Mouse (Mus musculus): Measurements from ENCODE around the gene Gm20696.

The Gm20696 gene

DNA sequence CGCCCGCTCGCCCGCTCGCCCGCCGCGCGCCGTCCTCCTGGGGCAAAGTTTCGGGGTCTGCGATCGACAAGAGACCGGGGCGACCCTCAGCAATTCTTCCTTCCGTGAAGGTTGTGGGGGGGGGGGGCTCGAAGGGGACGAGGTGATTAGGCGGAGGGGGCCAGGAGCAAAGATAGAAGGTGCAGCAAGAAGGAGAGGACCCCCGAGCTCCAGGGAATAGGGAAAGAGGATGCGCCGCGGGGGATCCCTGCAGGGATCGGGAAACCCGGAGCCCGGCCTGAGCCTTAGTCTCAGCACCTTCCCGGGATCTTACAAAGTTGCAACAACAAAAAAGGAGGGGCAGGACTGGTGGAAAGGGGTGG, 145.9 kb downstream of the Gm20696 start:
- DNase-seq (ENCODE audit: extremely low spot score) = no peak

DNA sequence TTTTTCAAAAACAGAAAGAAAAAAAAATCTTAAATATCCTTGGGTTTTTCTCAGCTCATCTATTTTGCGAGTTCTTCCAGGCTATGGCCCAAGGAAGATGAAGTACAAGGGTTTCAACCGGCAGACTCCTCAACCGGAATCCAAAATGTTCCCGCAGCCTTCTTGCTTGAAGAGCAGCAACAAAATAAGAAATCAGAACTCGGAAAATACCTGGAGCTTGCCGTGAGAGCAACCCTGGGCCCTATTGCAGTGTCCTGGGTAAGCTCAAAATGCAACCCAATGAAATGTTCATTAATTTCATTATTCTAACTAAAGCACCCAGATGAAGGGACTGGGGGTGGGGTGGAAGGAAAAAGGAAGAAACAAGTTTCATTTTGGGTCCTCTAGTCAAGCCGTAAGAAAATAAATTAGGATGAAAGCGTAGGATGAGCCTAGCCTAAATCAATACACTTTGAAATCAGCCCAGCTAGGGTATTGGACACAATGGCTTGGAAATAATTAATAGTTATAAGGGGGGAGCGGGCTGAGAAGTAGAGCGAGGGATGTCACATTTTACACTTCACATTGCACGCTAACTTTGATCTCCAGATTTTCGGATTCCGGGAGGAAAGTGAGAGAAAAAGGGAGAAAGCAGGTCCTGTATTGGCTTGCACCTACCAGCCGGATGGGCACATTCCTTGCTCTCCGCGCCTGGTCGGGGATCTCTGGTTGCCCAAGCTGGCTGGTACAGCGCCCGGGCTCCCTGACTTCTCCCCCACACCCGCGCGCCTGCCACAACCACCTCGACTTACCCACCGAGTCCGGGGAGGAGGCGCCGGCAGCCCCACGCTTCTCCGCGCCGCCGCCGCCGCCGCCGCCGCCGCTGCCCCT, 146.6 kb downstream of the Gm20696 start:
- DNase-seq (ENCODE audit: extremely low spot score) = peak; percentile 27

DNA sequence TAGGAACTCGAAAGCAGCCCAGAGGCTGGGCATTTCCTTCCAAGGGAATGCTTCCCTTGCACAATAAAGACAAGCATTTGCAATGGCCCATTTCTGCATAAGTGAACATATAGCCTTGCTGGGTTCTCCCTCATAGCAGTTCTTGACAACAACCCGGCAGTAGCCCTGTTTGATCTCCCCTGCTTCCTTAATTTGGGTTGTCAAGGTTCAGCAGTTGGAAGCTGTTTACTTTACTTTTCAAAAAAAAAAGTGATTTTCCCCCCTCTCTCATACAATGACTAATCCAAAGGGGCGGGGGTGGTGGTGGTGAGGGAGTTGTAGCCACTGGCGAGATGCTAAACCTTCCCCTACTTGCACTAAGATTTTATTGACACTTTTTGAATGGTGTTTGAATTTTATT, 147.5 kb downstream of the Gm20696 start:
- peak; percentile 37 for DNase-seq (ENCODE audit: extremely low spot score)

DNA sequence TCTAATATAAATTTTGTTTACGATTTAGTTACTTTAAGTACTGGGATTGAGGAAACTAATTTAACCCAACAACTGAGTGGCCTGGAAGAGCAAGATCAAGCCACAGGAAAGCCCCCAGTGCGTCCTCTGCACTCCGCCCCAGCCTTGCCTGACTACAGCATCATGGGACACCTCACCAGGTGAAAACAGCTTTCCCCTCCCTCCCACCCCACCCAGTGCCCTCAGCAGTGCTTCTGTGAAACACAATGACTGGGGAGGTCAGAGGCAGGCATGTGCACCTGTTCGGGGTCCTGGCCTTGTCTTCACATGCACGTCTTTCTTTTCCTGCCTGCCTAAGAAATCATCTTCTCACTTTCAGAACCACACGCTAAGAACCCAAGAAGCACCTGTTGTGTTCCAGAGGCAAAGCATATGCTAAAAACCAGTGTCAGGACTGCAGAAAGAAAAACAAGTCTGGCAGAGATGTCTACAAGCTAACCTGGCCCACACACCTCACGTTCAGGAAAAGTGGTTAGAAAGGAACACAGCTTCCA, 150.9 kb downstream of the Gm20696 start:
- no peak for DNase-seq (ENCODE audit: extremely low spot score)

DNA sequence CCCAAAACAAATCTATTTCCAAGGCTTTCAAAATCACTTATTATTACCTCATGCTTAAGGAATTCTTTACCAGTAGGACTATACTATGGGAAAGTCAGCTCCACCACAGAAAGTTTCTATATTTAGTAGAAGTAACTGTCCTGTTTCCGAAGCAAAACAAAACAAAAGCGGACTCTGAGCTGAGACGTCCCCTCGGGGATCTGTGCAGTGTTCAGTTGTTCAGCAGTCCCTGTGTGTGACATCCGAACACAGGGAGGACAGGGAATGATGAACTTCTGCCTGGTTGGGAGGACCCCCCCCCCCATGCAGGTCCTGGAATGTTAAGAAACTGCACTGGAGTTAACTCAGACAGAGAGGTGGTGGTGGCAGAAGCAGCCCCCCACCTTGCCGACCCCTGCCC, 154.7 kb downstream of the Gm20696 start:
- no peak for DNase-seq (ENCODE audit: extremely low spot score)

DNA sequence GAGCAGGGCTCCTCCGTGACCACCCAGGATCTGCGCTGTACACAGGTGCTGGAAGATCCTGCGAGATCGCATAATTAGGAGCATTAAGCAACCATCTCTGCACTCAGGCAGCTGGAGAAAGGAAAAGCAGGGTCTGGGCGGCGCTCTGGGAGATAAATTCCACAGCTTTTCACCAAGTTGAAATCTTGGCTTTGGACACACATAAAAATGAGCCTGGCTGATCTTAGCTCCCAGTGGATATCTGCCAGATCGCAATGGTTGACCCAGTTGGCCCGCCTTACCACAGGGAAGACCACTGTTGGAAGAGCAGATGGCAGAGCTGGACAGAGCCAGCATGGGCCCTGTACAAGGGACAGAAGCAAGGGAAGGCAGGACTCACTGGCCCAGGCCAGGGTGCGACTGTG, 157.4 kb downstream of the Gm20696 start:
- no peak for DNase-seq (ENCODE audit: extremely low spot score)

DNA sequence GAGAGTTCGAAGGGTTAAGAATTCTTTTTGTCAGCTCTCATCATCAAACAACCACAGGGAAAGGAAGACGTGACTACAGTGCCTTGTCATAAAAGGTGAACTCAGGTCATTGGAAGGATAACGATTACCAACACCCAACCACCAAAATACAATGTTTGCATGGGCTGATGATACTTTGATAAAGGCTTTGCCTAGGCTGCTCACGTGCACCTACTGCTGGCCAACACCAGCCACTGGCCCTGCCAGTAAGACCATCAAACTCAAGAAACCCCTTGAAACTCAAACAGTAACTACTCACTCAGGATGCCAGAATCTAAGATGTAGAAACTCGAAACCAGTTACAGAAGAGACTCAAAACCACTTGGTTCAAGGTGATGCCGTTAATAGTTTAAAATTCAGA, 159.8 kb downstream of the Gm20696 start:
- no peak for DNase-seq (ENCODE audit: extremely low spot score)

DNA sequence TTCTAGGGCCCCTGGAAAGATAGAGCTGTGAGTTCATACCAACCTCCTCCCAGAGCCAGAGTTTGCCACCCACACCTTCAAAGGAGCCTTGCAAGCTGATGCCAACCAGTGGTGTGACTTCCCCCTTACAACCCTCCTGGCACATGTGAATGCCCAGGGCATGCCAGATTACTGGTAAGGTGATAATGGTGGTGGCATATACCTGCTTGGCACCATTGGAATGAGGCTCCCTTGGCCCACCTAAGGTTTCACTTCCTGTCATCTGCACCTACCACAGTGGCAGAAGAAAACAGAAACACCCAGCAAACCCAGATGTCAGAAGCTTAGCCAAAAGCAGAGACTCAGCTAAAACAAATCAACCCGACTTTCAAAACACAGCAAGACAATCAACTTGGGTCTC, 162.9 kb downstream of the Gm20696 start:
- no peak for DNase-seq (ENCODE audit: extremely low spot score)

DNA sequence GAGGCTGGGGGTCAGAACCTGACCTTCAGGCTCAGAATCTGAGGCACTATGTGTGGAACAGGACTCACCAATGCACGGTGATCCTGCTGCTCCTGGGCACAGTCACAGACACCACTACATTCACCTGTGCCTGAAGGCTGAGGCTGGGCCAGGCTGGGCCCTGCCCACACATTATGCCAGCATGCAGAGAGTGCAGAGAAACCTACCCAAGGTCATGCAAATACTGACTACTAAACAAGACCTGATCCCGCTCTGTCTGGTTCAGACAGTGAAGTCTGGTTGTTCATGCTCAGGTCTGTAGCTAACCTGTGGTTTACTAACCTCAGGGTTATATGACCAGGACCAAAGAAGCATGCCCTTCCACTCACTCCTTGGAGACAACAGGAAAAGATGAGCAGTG, 163.9 kb downstream of the Gm20696 start:
- no peak for DNase-seq (ENCODE audit: extremely low spot score)

DNA sequence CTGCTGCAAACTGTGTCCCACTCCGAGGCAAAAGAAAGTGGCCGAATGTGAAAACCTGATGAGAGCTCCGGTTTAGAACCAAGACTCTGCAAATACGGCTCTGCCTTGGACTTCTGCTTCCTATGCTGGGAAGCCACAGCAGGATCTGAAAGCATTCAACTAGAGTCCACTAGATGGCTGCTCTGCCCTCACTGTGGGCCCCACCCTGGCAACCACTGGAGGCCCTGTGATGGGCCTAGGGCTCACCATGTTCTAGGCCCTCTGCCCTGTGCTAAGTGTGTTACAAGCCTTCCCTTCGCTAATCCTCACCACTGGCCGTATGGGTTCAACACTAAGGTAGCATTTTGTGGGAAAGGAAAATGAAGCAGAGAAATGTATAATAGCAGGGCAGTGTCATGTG, 164.3 kb downstream of the Gm20696 start:
- no peak for DNase-seq (ENCODE audit: extremely low spot score)

DNA sequence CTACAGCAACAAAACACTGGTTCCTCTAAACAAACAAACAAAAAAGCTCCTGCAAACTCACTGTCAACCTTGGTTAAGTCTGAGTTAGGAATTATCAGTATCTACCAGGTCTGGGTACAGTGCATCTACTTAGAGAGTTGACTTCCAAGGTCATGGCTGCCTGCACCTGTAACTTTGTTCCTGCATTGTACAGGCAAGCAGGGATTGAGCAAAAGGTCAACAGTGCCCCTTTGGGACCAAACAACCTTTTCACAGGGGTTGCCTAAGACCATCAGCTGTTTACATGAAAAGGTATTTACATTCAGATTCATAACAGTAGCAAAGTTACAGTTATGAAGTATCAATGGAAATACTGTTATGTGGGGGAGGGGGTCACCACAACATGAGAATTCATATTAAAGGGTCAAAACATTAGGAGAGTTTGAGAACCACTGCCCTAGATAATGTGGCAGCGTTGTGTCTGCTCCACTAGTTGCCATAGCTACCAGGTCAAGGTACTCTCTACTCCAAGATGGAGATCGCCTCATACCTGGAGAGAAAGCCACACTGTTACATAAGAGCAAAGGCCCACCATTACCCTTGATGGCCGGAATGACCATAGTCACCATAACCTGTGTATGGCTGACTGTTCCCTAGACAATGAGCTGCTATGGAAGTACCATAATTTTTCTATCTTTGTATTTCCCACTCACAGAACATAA, 165.9 kb downstream of the Gm20696 start:
- DNase-seq (ENCODE audit: extremely low spot score) = no peak

DNA sequence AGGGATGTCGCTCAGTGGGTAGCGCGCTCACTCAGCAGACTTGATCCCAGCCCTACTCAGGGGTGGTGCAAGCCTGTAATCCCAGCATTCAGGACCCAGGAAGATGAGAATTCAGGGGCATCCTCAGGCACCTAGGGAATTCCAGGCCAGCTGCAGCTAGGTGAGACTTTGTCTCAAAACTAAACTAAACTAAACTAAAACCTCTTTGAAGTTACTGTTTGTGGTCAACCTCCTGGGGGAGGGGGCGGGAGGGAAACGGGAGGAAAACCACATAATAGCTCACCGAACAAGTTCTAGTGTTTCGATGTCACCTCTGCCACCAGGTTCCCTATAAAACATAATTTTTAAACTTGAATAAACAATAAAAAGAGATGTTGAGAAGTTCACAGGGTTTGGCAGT, 168.5 kb downstream of the Gm20696 start:
- DNase-seq (ENCODE audit: extremely low spot score) = no peak

DNA sequence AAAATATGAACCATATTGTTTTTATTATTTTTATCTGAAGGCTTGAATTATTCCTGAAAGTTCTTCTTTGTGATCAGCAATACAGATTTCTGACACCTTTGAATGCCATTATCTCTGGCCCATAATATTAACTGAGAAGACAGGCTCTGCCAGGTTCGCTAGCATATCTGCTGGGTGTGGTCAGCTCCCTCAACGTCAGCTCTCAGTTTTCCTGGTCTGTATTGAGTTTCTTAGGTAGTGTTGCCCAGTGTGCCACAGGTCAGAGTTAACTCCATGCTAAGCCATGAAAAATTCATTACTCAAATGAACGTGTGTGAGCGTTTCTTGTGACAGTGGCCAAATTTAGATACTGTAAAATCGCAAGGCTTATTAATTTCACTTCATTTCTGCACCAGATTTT, 170.5 kb downstream of the Gm20696 start:
- no peak for DNase-seq (ENCODE audit: extremely low spot score)

DNA sequence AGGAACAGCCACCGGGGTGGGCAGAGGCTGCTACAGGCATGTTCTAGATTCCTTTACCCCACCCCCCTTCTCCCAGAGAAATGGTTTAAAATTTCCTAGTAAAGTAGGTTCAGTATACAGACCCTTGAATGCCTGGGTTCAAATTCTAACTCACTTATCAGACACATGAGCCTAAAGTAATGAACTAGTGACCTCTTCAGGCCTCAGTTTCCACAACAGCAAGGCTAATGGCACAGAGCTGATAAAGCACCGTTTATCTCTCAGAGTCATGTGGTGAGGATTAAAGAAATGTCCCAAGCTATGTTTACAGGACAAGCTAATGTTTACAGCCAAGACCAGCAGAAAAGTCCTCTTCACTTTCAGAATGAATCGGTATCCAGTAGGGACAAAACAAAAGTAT, 173.7 kb downstream of the Gm20696 start:
- DNase-seq (ENCODE audit: extremely low spot score) = no peak

DNA sequence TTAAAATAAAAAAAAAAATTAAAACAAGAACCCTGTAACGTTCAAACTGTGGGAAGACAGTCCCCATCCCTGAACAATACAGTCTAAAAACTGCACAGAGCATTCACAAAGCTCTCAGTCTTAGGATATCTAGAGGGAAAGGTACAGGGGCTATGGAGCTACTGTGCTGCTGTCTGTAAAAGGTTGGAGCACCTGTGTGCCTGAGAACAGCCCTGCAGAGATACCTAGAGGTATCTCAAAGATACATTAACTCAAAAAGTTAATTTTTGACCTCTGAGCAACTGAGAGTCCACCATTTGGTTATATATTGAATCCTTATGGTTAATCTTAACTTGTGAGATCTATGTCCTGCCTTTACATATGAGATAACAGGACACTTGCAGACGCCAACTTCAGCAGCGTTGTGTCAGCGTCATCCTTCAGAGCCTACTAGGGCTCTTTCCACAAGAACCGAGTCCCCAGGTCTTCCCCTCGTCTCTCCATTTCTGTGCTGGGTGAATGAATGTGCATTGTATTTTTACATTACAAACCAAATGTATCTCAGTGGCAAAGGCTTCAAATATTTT, 174.5 kb downstream of the Gm20696 start:
- no peak for DNase-seq (ENCODE audit: extremely low spot score)

DNA sequence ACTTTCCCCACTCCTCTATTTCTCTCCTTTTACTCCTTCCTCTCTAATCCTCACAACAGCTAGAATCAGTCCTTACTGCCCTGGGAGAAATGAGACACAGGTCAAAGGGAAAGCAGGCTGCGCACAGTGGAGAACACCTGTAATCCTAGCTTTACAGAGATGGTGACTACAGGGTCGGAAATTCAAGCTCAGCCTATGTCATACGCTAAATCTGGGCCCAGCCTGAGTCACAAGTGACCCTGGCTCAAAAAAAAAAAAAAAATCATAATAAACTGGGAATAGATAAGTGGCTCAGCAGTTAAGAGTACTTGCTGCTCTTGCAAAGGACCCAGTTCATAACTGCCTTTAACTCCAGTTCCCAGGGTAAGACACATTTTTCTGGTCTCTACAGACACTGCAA, 175.5 kb downstream of the Gm20696 start:
- no peak for DNase-seq (ENCODE audit: extremely low spot score)

DNA sequence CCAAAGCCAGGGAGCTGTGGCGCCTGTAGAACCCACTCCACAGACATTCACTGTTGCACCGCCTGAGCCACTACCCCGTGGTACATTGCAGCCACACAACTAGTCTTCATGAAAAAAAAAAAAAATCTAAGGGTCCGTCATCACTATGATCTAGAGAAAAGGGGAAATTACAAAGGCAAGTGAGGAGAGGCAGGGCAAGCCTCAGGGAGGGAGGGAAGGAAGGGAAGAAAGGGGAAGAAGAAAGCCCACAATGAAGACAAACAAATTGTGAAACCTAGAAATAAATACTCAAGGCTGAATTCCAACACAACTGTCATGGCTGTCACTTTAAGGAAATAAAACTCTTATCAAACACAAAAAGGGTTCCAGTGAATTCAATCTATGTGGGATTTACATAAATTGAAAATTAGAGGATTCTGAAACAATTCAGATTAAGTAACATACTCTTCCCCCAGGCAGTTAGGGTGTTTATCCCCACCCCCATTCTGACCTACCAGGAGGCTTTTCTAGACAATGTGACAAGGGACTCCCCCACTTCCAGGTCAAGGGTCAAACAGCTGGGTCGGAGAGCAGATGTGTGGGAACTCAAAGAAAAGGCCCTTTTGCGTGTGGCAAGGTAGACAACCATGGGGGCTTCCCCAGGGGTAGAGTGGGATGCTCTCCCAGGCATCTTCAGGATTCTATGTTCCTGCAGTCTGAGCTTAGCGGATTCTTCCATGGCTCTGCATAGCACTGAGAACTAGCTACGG, 176.5 kb downstream of the Gm20696 start:
- DNase-seq (ENCODE audit: extremely low spot score) = no peak

DNA sequence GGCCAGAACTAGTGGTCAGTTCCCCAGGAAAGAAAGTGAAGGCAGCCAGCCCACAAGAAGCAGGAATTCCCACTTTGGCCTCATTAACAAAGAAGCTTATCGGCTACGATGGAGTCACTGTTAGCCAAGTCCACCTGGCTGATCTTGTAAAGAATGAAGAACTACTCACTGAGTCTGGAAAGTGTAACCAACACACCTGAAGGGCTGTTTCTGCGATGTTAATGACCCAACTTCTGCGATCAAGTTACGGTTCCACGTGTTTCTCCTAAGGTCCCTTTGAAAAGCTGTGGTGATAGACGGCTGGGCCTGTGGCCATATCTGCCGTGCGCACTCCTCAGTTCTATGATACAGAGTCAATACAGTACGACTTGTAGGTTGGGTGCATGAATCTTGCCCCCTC, 177.2 kb downstream of the Gm20696 start:
- DNase-seq (ENCODE audit: extremely low spot score) = no peak

DNA sequence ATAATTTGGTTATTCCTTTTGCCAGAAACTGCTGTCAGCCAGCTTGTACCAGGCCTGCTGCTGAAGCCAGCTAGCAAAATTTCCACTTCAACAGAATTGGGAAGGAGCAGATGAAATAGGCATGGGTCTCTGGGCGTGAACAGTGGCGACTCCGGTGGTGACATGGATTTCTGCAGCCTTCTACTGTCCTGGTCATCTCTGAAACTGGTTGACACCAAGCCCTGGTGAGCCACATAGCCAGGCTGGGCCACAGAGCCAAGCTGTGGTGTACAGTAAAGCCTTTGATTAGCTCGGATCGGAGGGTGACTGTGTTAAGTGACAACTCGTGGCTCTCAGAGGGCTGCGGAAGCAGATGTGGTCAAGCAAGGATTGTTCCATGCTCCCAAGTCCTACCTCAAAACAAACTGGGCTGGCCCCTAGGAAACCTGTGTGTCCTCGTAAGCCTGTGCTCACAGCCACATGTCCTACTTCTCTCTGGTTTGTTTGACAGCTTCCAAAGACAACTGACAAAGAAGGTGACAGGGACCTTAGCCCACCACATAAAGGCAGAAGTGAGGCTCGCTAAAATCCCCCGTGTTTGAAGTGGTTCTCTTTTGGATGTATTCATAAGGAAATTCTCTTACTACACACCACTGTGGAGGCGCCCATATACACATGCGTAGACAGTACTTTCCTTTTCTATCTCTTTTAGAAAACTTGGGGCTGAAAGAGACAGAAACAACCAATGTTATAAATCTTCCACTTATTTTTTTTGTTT, 180.5 kb downstream of the Gm20696 start:
- no peak for DNase-seq (ENCODE audit: extremely low spot score)

DNA sequence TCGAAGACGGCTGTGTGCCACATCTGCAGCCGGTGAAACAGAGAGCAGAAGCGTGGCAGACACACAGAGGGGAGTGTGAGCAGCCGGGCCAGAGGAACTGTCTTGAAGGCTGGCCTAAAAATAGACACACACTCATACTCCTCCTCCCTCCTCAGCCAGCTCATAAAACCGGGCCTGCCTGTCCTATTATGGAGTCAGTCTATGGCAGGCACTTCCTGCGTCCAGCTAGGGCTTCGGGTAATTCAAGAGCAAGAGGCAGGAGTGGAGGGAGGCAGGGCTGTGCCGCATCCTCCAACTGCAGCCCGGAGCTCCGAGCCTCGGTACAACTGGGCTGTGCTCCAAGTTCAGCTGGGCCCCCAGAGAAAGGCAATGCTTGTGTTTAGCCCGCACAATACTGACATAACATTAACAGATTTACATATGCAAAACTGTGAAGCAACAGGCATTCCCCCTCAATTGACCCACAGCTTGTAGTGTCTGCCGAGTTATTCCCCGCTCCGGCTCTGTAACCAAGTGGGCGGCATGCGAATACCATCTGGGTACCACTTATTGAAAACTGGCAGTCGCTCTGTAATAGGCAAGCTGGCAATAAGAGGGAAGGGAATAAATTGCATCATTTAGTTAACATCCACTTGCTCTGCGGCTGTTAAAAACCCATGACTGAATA, 181.2 kb downstream of the Gm20696 start:
- DNase-seq (ENCODE audit: extremely low spot score) = peak; percentile 66

DNA sequence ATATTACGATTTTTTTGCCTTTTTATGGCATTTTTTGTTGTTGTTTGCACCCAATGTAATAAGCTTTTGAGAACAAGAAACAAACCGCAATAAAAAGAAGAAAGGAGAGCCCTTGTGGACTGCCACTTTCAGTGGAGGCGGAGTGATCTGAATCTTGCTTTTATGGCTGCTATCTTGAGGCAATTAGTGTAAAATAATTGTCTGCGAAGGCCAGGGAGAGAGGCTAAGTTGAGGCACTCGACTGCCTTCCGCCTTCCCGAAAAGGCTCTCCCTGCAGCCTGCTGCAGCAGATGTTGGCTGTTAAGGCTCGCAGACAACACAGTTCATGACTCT, 181.7 kb downstream of the Gm20696 start:
- no peak for DNase-seq (ENCODE audit: extremely low spot score)

Measured in embryo, embryonic 9.5 days (tissue).